Mouse (Mus musculus) midbrain, embryonic 16.5 days (tissue): ENCODE results near the gene H2afv. TPM values are rescaled to one million over a fixed set of nuclear protein-coding genes. Genes with fewer than 3 reads are reported as not detected.
"Not testable (repeated sequence)": the region's sequence is repeated elsewhere in the genome, so short reads cannot be mapped to it uniquely, and the experiment has no call there.

ENCODE experiments used
- ATAC-seq: fragments of 200-750 bp; cut with Nextera tagmentation; 2 replicates; pipeline ENCODE4 v1.8.0; 2017; ENCODE audit warnings: moderate TSS enrichment
- H3K27ac ChIP-seq: fragments of 300-500 bp; sonication (generic); 2 replicates; pipeline ENCODE4 v1.5.1; 2014; ENCODE audit warnings: mild to moderate bottlenecking, low read length, mixed read lengths
- H3K27me3 ChIP-seq: fragments of 300-500 bp; sonication (generic); 2 replicates; pipeline ENCODE4 v1.6.1; 2014; ENCODE audit warnings: low read depth, low read length, mixed read lengths; ENCODE audit not compliant: control insufficient read depth, insufficient read depth
- H3K36me3 ChIP-seq: fragments of 300-500 bp; sonication (generic); 2 replicates; pipeline ENCODE4 v1.6.1; 2014; ENCODE audit warnings: mild to moderate bottlenecking, low read length, moderate library complexity, mixed read lengths; ENCODE audit not compliant: control insufficient read depth, insufficient read depth
- H3K4me1 ChIP-seq: fragments of 300-500 bp; sonication (generic); 2 replicates; pipeline ENCODE4 v1.6.1; 2014; ENCODE audit warnings: mild to moderate bottlenecking, low read length, mixed read lengths; ENCODE audit not compliant: control insufficient read depth, insufficient read depth
- H3K4me2 ChIP-seq: fragments of 300-500 bp; sonication (generic); 2 replicates; pipeline ENCODE4 v1.6.1; 2014; ENCODE audit warnings: mild to moderate bottlenecking, low read length, mixed read lengths
- H3K4me3 ChIP-seq: fragments of 300-500 bp; sonication (generic); 2 replicates; pipeline ENCODE4 v1.5.1; 2014; ENCODE audit warnings: low read depth, mild to moderate bottlenecking, low read length, moderate library complexity, mixed read lengths
- H3K9ac ChIP-seq: fragments of 300-500 bp; sonication (generic); 2 replicates; pipeline ENCODE4 v1.6.1; 2014; ENCODE audit warnings: low read depth, low read length, mixed read lengths
- H3K9me3 ChIP-seq: fragments of 300-500 bp; sonication (generic); replicated peaks from 2 replicates; pipeline ENCODE4 v1.6.1; 2014; ENCODE audit warnings: mild to moderate bottlenecking, low read length, mixed read lengths; ENCODE audit not compliant: control insufficient read depth, poor library complexity, severe bottlenecking
- WGBS: fragments of 180-500 bp; shearing (Covaris S2); extraction: QIAGEN DNeasy Blood & Tissue Kit; methylation state at CpG from one replicate; pipeline ENCODE4 v1.1.7; 2014; 5-methylcytosine and 5-hydroxymethylcytosine counted together
- polyA plus RNA-seq: library from polyadenylated mRNA; unstranded; fragments of >200 nt; fragmentation: Nextera tagmentation; extraction: Ambion mirVana; gene quantifications from 2 replicates; pipeline ENCODE4 v1.2.1, GENCODE M21; 2015

H2afv gene
- polyA plus RNA-seq, 1 experiment from 2014 or later: 203 TPM

- Histone ChIP-seq H3K9me3 (no peaks in the 10 kb centered on the region), H3K27ac (peak overlapping the region; percentile 94), H3K4me2 (peak overlapping the region; percentile 78), H3K27me3 (no peaks in the 10 kb centered on the region), H3K4me3 (peak overlapping the region; percentile 71), H3K4me1 (peaks cover 44% of the 10 kb centered on the region), H3K36me3 (no peaks in the 10 kb centered on the region), H3K9ac (peak overlapping the region; percentile 78)
- ATAC-seq: no peak
- WGBS: 34% methylated on average over 6 of the region's 6 CpGs
Observed at GRCm38 (mm10) chr11:6474381-6474780, 30.1 kb upstream of the H2afv start.

- Histone ChIP-seq H3K4me3 (peak overlapping the region; percentile 44), H3K27ac (no peak overlapping the region), H3K4me1 (peaks cover 59% of the 10 kb centered on the region), H3K4me2 (peak overlapping the region; percentile 92), H3K27me3 (no peaks in the 10 kb centered on the region), H3K36me3 (no peaks in the 10 kb centered on the region), H3K9me3 (no peaks in the 10 kb centered on the region), H3K9ac (peak overlapping the region; percentile 53)
- ATAC-seq: no peak
Observed at GRCm38 (mm10) chr11:6472076-6472475, 27.8 kb upstream of the H2afv start.

GRCm38 (mm10) chr11:6471493-6471892, 27.2 kb upstream of the H2afv start:
- Histone ChIP-seq H3K4me1 (peaks cover 56% of the 10 kb centered on the region), H3K36me3 (0 out of 2 replicates have a peak, but pooled peaks cover under 1% of the 10 kb centered on the region), H3K4me3 (peak overlapping the region; percentile 44), H3K9ac (peak overlapping the region; percentile 60), H3K4me2 (peak overlapping the region; percentile 92), H3K27me3 (no peaks in the 10 kb centered on the region), H3K27ac (peak overlapping the region; percentile 59), H3K9me3 (no peaks in the 10 kb centered on the region)
- ATAC-seq: no peak
- 15% methylated on average over 1 of the region's 1 CpGs for WGBS

GRCm38 (mm10) chr11:6471054-6471453, 26.8 kb upstream of the H2afv start:
- peak overlapping the region; percentile 59 for H3K27ac ChIP-seq
- peaks cover 56% of the 10 kb centered on the region for H3K4me1 ChIP-seq
- H3K4me2 ChIP-seq: peak overlapping the region; percentile 92
- peaks cover 5% of the 10 kb centered on the region; the same call in 1 of the 2 replicates for H3K36me3 ChIP-seq
- no peak for ATAC-seq
- H3K9ac ChIP-seq: peak overlapping the region; percentile 60
- H3K9me3 ChIP-seq: no peaks in the 10 kb centered on the region
- H3K27me3 ChIP-seq: no peaks in the 10 kb centered on the region
- peak overlapping the region; percentile 44 for H3K4me3 ChIP-seq
- 57% methylated on average over 2 of the region's 2 CpGs for WGBS

GRCm38 (mm10) chr11:6468541-6468940, 24.3 kb upstream of the H2afv start:
- H3K9me3 ChIP-seq: no peaks in the 10 kb centered on the region
- peaks cover 46% of the 10 kb centered on the region for H3K4me1 ChIP-seq
- no peaks in the 10 kb centered on the region for H3K27me3 ChIP-seq
- no peak for ATAC-seq
- H3K4me2 ChIP-seq: no peak overlapping the region
- no peak overlapping the region for H3K4me3 ChIP-seq
- WGBS: 69% methylated on average over 2 of the region's 2 CpGs
- H3K27ac ChIP-seq: no peak overlapping the region
- H3K9ac ChIP-seq: no peak overlapping the region
- peaks cover 8% of the 10 kb centered on the region; the same call in 1 of the 2 replicates for H3K36me3 ChIP-seq

GRCm38 (mm10) chr11:6465122-6465521, 20.9 kb upstream of the H2afv start:
- WGBS: 23% methylated on average over 4 of the region's 4 CpGs
- no peaks in the 10 kb centered on the region for H3K9me3 ChIP-seq
- H3K36me3 ChIP-seq: peaks cover 8% of the 10 kb centered on the region; the same call in 1 of the 2 replicates
- H3K4me2 ChIP-seq: no peak overlapping the region
- H3K4me3 ChIP-seq: no peak overlapping the region
- no peak overlapping the region for H3K27ac ChIP-seq
- H3K9ac ChIP-seq: no peak overlapping the region
- no peaks in the 10 kb centered on the region for H3K27me3 ChIP-seq
- peak; percentile 80 for ATAC-seq
- peaks cover 19% of the 10 kb centered on the region for H3K4me1 ChIP-seq

GRCm38 (mm10) chr11:6463159-6463837, 19.1 kb upstream of the H2afv start:
- H3K9me3 ChIP-seq: no peaks in the 10 kb centered on the region
- peaks cover 8% of the 10 kb centered on the region; the same call in 1 of the 2 replicates for H3K36me3 ChIP-seq
- H3K4me2 ChIP-seq: no peak overlapping the region
- no peak overlapping the region for H3K27ac ChIP-seq
- no peak overlapping the region for H3K9ac ChIP-seq
- WGBS: 88% methylated on average over 6 of the region's 6 CpGs
- peaks cover 8% of the 10 kb centered on the region for H3K4me1 ChIP-seq
- ATAC-seq: no peak
- H3K4me3 ChIP-seq: no peak overlapping the region
- no peaks in the 10 kb centered on the region for H3K27me3 ChIP-seq

- Histone ChIP-seq H3K4me1 (no peaks in the 10 kb centered on the region), H3K9me3 (no peaks in the 10 kb centered on the region), H3K36me3 (no peaks in the 10 kb centered on the region), H3K9ac (no peak overlapping the region), H3K27me3 (no peaks in the 10 kb centered on the region), H3K27ac (no peak overlapping the region), H3K4me2 (no peak overlapping the region), H3K4me3 (no peak overlapping the region)
- ATAC-seq: no peak
- WGBS: 77% methylated on average over 6 of the region's 6 CpGs
Observed at GRCm38 (mm10) chr11:6456083-6456482, 11.8 kb upstream of the H2afv start.

- H3K27ac ChIP-seq, ATAC-seq, H3K4me3 ChIP-seq, H3K9me3 ChIP-seq, H3K27me3 ChIP-seq, H3K4me1 ChIP-seq, H3K4me2 ChIP-seq, H3K36me3 ChIP-seq, H3K9ac ChIP-seq: not testable (repeated sequence)
- 98% methylated on average over 5 of the region's 5 CpGs for WGBS
Observed at GRCm38 (mm10) chr11:6448155-6448554, 3.9 kb upstream of the H2afv start.
